Mouse (Mus musculus) midbrain, embryonic 16.5 days (tissue): Measurements from ENCODE around the gene Rasl12. TPM values are rescaled to one million over a fixed set of nuclear protein-coding genes. Genes with fewer than 3 reads are reported as not detected.

ENCODE experiments used
- ATAC-seq: fragments of 200-750 bp; cut with Nextera tagmentation; 2 replicates; pipeline ENCODE4 v1.8.0; 2017; ENCODE audit warnings: moderate TSS enrichment
- H3K27ac ChIP-seq: fragments of 300-500 bp; sonication (generic); 2 replicates; pipeline ENCODE4 v1.5.1; 2014; ENCODE audit warnings: mild to moderate bottlenecking, low read length, mixed read lengths
- H3K27me3 ChIP-seq: fragments of 300-500 bp; sonication (generic); 2 replicates; pipeline ENCODE4 v1.6.1; 2014; ENCODE audit warnings: low read depth, low read length, mixed read lengths; ENCODE audit not compliant: control insufficient read depth, insufficient read depth
- H3K36me3 ChIP-seq: fragments of 300-500 bp; sonication (generic); 2 replicates; pipeline ENCODE4 v1.6.1; 2014; ENCODE audit warnings: mild to moderate bottlenecking, low read length, moderate library complexity, mixed read lengths; ENCODE audit not compliant: control insufficient read depth, insufficient read depth
- H3K4me1 ChIP-seq: fragments of 300-500 bp; sonication (generic); 2 replicates; pipeline ENCODE4 v1.6.1; 2014; ENCODE audit warnings: mild to moderate bottlenecking, low read length, mixed read lengths; ENCODE audit not compliant: control insufficient read depth, insufficient read depth
- H3K4me2 ChIP-seq: fragments of 300-500 bp; sonication (generic); 2 replicates; pipeline ENCODE4 v1.6.1; 2014; ENCODE audit warnings: mild to moderate bottlenecking, low read length, mixed read lengths
- H3K4me3 ChIP-seq: fragments of 300-500 bp; sonication (generic); 2 replicates; pipeline ENCODE4 v1.5.1; 2014; ENCODE audit warnings: low read depth, mild to moderate bottlenecking, low read length, moderate library complexity, mixed read lengths
- H3K9ac ChIP-seq: fragments of 300-500 bp; sonication (generic); 2 replicates; pipeline ENCODE4 v1.6.1; 2014; ENCODE audit warnings: low read depth, low read length, mixed read lengths
- H3K9me3 ChIP-seq: fragments of 300-500 bp; sonication (generic); replicated peaks from 2 replicates; pipeline ENCODE4 v1.6.1; 2014; ENCODE audit warnings: mild to moderate bottlenecking, low read length, mixed read lengths; ENCODE audit not compliant: control insufficient read depth, poor library complexity, severe bottlenecking
- WGBS: fragments of 180-500 bp; shearing (Covaris S2); extraction: QIAGEN DNeasy Blood & Tissue Kit; methylation state at CpG from one replicate; pipeline ENCODE4 v1.1.7; 2014; 5-methylcytosine and 5-hydroxymethylcytosine counted together
- polyA plus RNA-seq: library from polyadenylated mRNA; unstranded; fragments of >200 nt; fragmentation: Nextera tagmentation; extraction: Ambion mirVana; gene quantifications from 2 replicates; pipeline ENCODE4 v1.2.1, GENCODE M21; 2015

Gene Rasl12
- polyA plus RNA-seq, 1 experiment from 2014 or later: 7.1 TPM

- Histone ChIP-seq H3K4me2 (no peak overlapping the region), H3K9me3 (no peaks in the 10 kb centered on the region), H3K36me3 (no peaks in the 10 kb centered on the region), H3K27me3 (no peaks in the 10 kb centered on the region), H3K4me3 (no peak overlapping the region), H3K27ac (no peak overlapping the region), H3K4me1 (no peaks in the 10 kb centered on the region), H3K9ac (no peak overlapping the region)
- no peak for ATAC-seq
- WGBS: 89% methylated on average over 5 of the region's 5 CpGs
Observed at GRCm38 (mm10) chr9:65407327-65407726, 9.0 kb downstream of the Rasl12 start.

DNA sequence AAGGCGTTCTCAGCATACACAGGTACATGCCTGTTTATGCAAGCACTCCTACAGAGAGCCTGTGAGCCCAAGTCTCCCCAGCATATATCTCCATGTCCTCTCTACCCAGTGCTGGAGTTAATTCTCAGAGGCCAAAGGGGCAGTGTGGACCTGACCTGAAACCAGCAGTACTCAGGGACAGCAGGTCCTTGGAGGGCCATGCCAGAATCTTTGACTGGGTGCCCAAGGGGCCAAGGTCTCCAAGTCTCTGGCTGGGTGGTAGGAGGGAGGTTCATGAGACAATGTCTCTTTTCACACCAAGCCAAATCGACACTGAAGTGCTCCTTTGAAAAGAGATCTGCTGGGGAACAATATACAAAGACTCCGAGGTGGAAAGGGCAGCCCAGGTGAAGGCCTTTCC, 9.6 kb downstream of the Rasl12 start:
- no peaks in the 10 kb centered on the region for H3K27me3 ChIP-seq
- no peaks in the 10 kb centered on the region for H3K36me3 ChIP-seq
- H3K9me3 ChIP-seq: no peaks in the 10 kb centered on the region
- no peak overlapping the region for H3K9ac ChIP-seq
- no peak overlapping the region for H3K4me3 ChIP-seq
- H3K27ac ChIP-seq: no peak overlapping the region
- no peak for ATAC-seq
- H3K4me1 ChIP-seq: no peaks in the 10 kb centered on the region
- WGBS: 72% methylated on average over 3 of the region's 3 CpGs
- H3K4me2 ChIP-seq: no peak overlapping the region

DNA sequence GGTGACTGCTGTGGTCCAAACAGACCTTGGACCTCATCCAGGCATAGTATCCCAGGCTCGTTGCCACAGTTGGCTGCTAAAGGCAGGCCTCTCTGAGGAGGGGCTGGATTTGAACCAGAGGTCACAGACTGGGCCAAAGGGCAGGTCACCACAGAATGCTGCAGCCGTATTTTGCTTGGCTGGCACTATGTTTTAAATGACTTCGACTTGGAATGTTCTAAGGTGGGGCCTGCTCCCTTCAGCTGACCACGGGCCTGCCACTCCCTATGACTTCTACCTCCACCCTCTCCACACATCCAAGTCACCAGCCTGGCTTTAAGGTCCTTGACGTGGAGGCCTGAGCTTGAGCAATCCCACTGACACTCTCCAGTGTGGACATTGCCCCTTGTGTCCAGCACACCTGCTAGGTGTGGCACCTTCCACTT, 10.6 kb downstream of the Rasl12 start:
- Histone ChIP-seq H3K4me1 (no peaks in the 10 kb centered on the region), H3K4me2 (no peak overlapping the region), H3K27me3 (no peaks in the 10 kb centered on the region), H3K9me3 (no peaks in the 10 kb centered on the region), H3K27ac (no peak overlapping the region), H3K36me3 (no peaks in the 10 kb centered on the region), H3K4me3 (no peak overlapping the region), H3K9ac (no peak overlapping the region)
- no peak for ATAC-seq
- 66% methylated on average over 5 of the region's 5 CpGs for WGBS

DNA sequence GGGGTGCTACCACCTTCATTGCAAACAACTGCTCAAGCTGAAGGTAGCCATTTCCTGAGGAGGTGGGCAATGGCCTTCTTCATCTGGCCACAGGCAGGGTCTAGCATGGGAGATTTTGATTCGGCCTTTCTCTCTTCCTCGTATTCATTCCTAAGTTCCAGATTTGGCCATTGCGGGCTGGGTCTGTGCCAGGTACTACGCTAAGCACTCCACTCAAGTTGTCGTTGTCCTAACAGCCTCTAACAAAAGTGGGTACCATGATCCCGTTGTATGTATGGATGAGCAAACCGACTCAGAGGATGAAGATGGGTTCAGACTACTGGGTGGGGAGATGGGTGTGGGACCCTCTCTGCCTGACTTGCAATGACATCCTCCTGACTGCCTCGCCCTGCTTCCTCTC, 12.1 kb downstream of the Rasl12 start:
- no peak overlapping the region for H3K9ac ChIP-seq
- WGBS: 89% methylated on average over 8 of the region's 8 CpGs

GRCm38 (mm10) chr9:65411326-65411725, 13.0 kb downstream of the Rasl12 start:
- 76% methylated on average over 3 of the region's 3 CpGs for WGBS
- H3K27me3 ChIP-seq: no peaks in the 10 kb centered on the region
- H3K4me3 ChIP-seq: no peak overlapping the region

More for the DNA sequence above, 12.1 kb downstream of the Rasl12 start:
- Histone ChIP-seq H3K9me3 (no peaks in the 10 kb centered on the region), H3K4me3 (no peak overlapping the region), H3K4me2 (no peak overlapping the region), H3K4me1 (no peaks in the 10 kb centered on the region), H3K36me3 (no peaks in the 10 kb centered on the region), H3K27me3 (no peaks in the 10 kb centered on the region), H3K27ac (no peak overlapping the region)
- no peak for ATAC-seq

GRCm38 (mm10) chr9:65417738-65418137, 19.4 kb downstream of the Rasl12 start:
- no peak overlapping the region for H3K4me3 ChIP-seq
- no peaks in the 10 kb centered on the region for H3K9me3 ChIP-seq
- no peaks in the 10 kb centered on the region for H3K27me3 ChIP-seq
- no peak overlapping the region for H3K4me2 ChIP-seq
- WGBS: 43% methylated on average over 3 of the region's 3 CpGs
- no peak for ATAC-seq
- H3K4me1 ChIP-seq: no peaks in the 10 kb centered on the region
- H3K27ac ChIP-seq: no peak overlapping the region
- no peak overlapping the region for H3K9ac ChIP-seq
- H3K36me3 ChIP-seq: no peaks in the 10 kb centered on the region

More at GRCm38 (mm10) chr9:65411326-65411725, 13.0 kb downstream of the Rasl12 start:
- Histone ChIP-seq H3K9ac (no peak overlapping the region), H3K9me3 (no peaks in the 10 kb centered on the region), H3K4me1 (no peaks in the 10 kb centered on the region), H3K4me2 (no peak overlapping the region), H3K27ac (no peak overlapping the region), H3K36me3 (no peaks in the 10 kb centered on the region)
- no peak for ATAC-seq

GRCm38 (mm10) chr9:65419633-65420032, 21.3 kb downstream of the Rasl12 start:
- ATAC-seq: no peak
- H3K4me2 ChIP-seq: no peak overlapping the region

GRCm38 (mm10) chr9:65422760-65423501, 24.6 kb downstream of the Rasl12 start, which contains the start of gene Slc51b:
Gene Slc51b (minus strand): TSS chr9:65422955.
- Histone ChIP-seq H3K27ac (no peak within 1 kb of the TSS), H3K4me3 (no peak within 1 kb of the TSS), H3K4me2 (no peak within 1 kb of the TSS), H3K36me3 (no peaks in the 10 kb centered on the region), H3K27me3 (no peaks in the 10 kb centered on the region), H3K9me3 (no peaks in the 10 kb centered on the region), H3K4me1 (no peaks in the 10 kb centered on the region), H3K9ac (no peak within 1 kb of the TSS)
- 87% methylated on average over 11 of the region's 11 CpGs for WGBS
- ATAC-seq: no peak

More at GRCm38 (mm10) chr9:65419633-65420032, 21.3 kb downstream of the Rasl12 start:
- H3K4me1 ChIP-seq: no peaks in the 10 kb centered on the region
- H3K4me3 ChIP-seq: no peak overlapping the region
- no peaks in the 10 kb centered on the region for H3K27me3 ChIP-seq
- no peak overlapping the region for H3K27ac ChIP-seq
- H3K36me3 ChIP-seq: no peaks in the 10 kb centered on the region
- 73% methylated on average over 3 of the region's 3 CpGs for WGBS
- no peak overlapping the region for H3K9ac ChIP-seq
- no peaks in the 10 kb centered on the region for H3K9me3 ChIP-seq

GRCm38 (mm10) chr9:65424393-65424792, 26.1 kb downstream of the Rasl12 start:
- 51% methylated on average over 3 of the region's 3 CpGs for WGBS
- no peak overlapping the region for H3K27ac ChIP-seq
- H3K27me3 ChIP-seq: no peaks in the 10 kb centered on the region
- H3K4me3 ChIP-seq: no peak overlapping the region
- H3K4me1 ChIP-seq: no peaks in the 10 kb centered on the region
- no peaks in the 10 kb centered on the region for H3K36me3 ChIP-seq
- H3K4me2 ChIP-seq: no peak overlapping the region
- no peak overlapping the region for H3K9ac ChIP-seq
- no peak for ATAC-seq
- no peaks in the 10 kb centered on the region for H3K9me3 ChIP-seq
